Mouse (Mus musculus) midbrain, embryonic 12.5 days (tissue): Measurements from ENCODE around the gene Rnase10. TPM values are rescaled to one million over a fixed set of nuclear protein-coding genes. Genes with fewer than 3 reads are reported as not detected.
A peak's percentile ranks its signal among the peaks of the same experiment; 100 is the strongest.
"Not testable (repeated sequence)": the region's sequence is repeated elsewhere in the genome, so short reads cannot be mapped to it uniquely, and the experiment has no call there.

Experiments
- ATAC-seq: fragments of 200-750 bp; cut with Nextera tagmentation; 2 replicates; pipeline ENCODE4 v1.8.0; 2017; ENCODE audit warnings: low read depth, moderate TSS enrichment, moderate library complexity; ENCODE audit not compliant: low FRiP score
- H3K27ac ChIP-seq: fragments of 300-500 bp; sonication (generic); replicated peaks from 2 replicates; pipeline ENCODE4 v1.5.1; 2016; ENCODE audit warnings: mild to moderate bottlenecking
- H3K27me3 ChIP-seq: fragments of 300-500 bp; sonication (generic); 2 replicates; pipeline ENCODE4 v1.6.1; 2016; ENCODE audit warnings: mild to moderate bottlenecking
- H3K36me3 ChIP-seq: fragments of 300-500 bp; sonication (generic); 2 replicates; pipeline ENCODE4 v1.6.1; 2016
- H3K4me1 ChIP-seq: fragments of 300-500 bp; sonication (generic); 2 replicates; pipeline ENCODE4 v1.6.1; 2016
- H3K4me2 ChIP-seq: fragments of 300-500 bp; sonication (generic); replicated peaks from 2 replicates; pipeline ENCODE4 v1.6.1; 2016; ENCODE audit warnings: mild to moderate bottlenecking, moderate library complexity
- H3K4me3 ChIP-seq: fragments of 300-500 bp; sonication (generic); 2 replicates; pipeline ENCODE4 v1.5.1; 2016; ENCODE audit warnings: mild to moderate bottlenecking
- H3K9ac ChIP-seq: fragments of 300-500 bp; sonication (generic); replicated peaks from 2 replicates; pipeline ENCODE4 v1.6.1; 2016; ENCODE audit warnings: mild to moderate bottlenecking, moderate library complexity
- H3K9me3 ChIP-seq: fragments of 300-500 bp; sonication (generic); 2 replicates; pipeline ENCODE4 v1.6.1; 2016; ENCODE audit warnings: mild to moderate bottlenecking
- WGBS: fragments of 180-500 bp; shearing (Covaris S2); methylation state at CpG from one replicate; pipeline ENCODE4 v1.1.7; 2016; 5-methylcytosine and 5-hydroxymethylcytosine counted together
- polyA plus RNA-seq: library from polyadenylated mRNA; unstranded; fragments of >200 nt; fragmentation: Nextera tagmentation; extraction: Ambion mirVana; gene quantifications from 2 replicates; pipeline ENCODE4 v1.2.1, GENCODE M21; 2016

The Rnase10 gene
- not detected in 2 replicates for polyA plus RNA-seq

DNA sequence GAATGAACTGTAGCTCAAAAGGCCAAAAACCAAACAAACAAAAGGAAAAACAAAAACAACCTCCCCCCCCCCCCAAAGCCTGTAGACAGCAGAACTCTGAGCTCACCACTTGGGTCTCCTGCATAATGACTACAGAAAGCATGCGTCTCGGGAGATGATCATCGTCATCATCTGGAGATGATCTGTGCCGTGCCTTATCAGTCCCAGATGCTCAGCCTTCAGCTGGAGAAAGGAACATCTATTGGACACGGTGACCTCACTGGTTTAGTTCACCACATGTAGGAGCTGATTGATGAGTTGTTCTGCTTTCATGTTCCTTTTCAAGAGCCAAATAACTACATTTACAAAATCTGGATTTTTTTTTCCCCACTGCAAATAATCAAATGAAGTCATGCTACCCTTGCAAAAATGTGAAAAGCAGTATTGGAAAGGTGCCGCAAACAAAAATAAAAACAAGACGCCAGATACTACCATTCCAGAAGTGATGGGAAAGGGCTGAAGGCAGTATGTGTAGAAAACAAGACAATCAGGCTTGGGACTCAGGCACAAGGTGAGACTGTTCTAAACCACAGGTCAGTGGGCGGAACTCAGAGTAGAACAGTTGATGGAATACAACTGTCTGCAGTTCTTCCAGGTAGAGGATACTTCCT lies at the start of gene Rnase10:
Gene Rnase10 (plus strand): TSS at position 600 of the 650 bp plus-strand sequence.
- H3K9me3 ChIP-seq: no peaks in the 10 kb centered on the region
- H3K36me3 ChIP-seq: no peaks in the 10 kb centered on the region
- no peak within 1 kb of the TSS for H3K27ac ChIP-seq
- no peak within 1 kb of the TSS for H3K9ac ChIP-seq
- H3K4me1 ChIP-seq: no peaks in the 10 kb centered on the region
- no peak within 1 kb of the TSS for H3K4me2 ChIP-seq
- no peaks in the 10 kb centered on the region for H3K27me3 ChIP-seq
- no peak within 1 kb of the TSS for H3K4me3 ChIP-seq
- no peak for ATAC-seq
- 90% methylated on average over 8 of the region's 8 CpGs for whole genome bisulfite sequencing

DNA sequence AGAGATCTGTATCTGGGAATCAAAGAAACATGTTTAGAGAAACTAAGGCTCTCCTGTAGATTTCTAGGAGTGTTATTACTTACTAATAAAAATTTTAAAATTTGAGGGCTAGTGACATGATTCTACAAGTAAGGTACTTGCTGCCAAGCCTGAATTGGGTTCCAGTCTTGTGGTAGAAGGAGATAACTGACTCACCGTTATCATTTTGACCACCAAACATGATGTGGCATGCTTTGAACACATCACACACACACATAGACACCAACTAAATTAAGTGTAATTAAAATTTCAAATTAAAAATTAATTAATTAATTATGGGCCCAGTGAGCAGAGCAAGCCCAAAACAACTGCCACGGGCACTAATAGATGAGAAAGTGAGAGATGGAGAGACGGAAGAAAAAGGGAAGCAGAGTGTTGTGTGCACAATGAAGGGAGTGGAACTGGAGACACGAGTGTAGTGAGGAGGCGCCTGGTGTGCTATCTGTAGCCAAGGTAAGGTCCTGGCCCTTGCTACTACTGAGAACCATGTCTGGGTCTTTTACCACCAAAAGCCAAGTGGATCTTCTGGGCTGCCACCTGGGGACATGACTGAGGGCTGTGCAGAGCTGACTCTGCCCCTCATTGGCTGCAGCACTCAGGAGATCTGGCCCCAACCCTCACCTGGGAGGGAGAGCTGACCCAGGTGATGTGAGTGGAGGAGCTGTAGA lies 49.1 kb upstream of the Rnase10 start:
- ATAC-seq, H3K9ac ChIP-seq, H3K4me3 ChIP-seq, H3K4me2 ChIP-seq, H3K4me1 ChIP-seq, H3K27me3 ChIP-seq, H3K9me3 ChIP-seq, H3K27ac ChIP-seq, H3K36me3 ChIP-seq: not testable (repeated sequence)
- 90% methylated on average over 5 of the region's 5 CpGs for WGBS

GRCm38 (mm10) chr14:50968216-50968980 lies 39.2 kb upstream of the Rnase10 start:
- Histone ChIP-seq H3K4me1 (peaks cover 6% of the 10 kb centered on the region), H3K9ac (no peak overlapping the region), H3K9me3 (no peaks in the 10 kb centered on the region), H3K27me3 (no peaks in the 10 kb centered on the region), H3K4me3 (no peak overlapping the region), H3K4me2 (no peak overlapping the region), H3K36me3 (no peaks in the 10 kb centered on the region), H3K27ac (no peak overlapping the region)
- 76% methylated on average over 5 of the region's 5 CpGs for WGBS
- ATAC-seq: no peak

- 12% methylated on average over 1 of the region's 1 CpGs for WGBS
- Histone ChIP-seq H3K36me3 (no peaks in the 10 kb centered on the region), H3K27me3 (no peaks in the 10 kb centered on the region), H3K4me3 (no peak overlapping the region), H3K9ac (no peak overlapping the region), H3K9me3 (no peaks in the 10 kb centered on the region), H3K4me1 (peaks cover 6% of the 10 kb centered on the region), H3K27ac (no peak overlapping the region), H3K4me2 (0 out of 2 replicates have a peak overlapping the region, but pooled peaks have one; percentile 27)
- ATAC-seq: no peak
These were observed 38.5 kb upstream of the Rnase10 start for GRCm38 (mm10) chr14:50969041-50969440.

- Histone ChIP-seq H3K9me3 (no peaks in the 10 kb centered on the region), H3K27me3 (no peaks in the 10 kb centered on the region), H3K4me3 (no peak overlapping the region), H3K27ac (no peak overlapping the region), H3K4me2 (peak overlapping the region; percentile 27), H3K4me1 (peaks cover 6% of the 10 kb centered on the region), H3K36me3 (no peaks in the 10 kb centered on the region), H3K9ac (no peak overlapping the region)
- WGBS: 15% methylated on average over 12 of the region's 12 CpGs
- ATAC-seq: no peak; the same call in 1 of the 2 replicates
These were observed 37.7 kb upstream of the Rnase10 start for GRCm38 (mm10) chr14:50969558-50970544.

GRCm38 (mm10) chr14:50970822-50971221 lies 36.7 kb upstream of the Rnase10 start:
- H3K27me3 ChIP-seq: no peaks in the 10 kb centered on the region
- no peak overlapping the region for H3K27ac ChIP-seq
- WGBS: 82% methylated on average over 1 of the region's 1 CpGs
- no peak overlapping the region for H3K4me2 ChIP-seq
- no peak overlapping the region for H3K4me3 ChIP-seq
- ATAC-seq: no peak
- no peaks in the 10 kb centered on the region for H3K9me3 ChIP-seq
- H3K36me3 ChIP-seq: no peaks in the 10 kb centered on the region
- no peak overlapping the region for H3K9ac ChIP-seq
- peaks cover 6% of the 10 kb centered on the region for H3K4me1 ChIP-seq

DNA sequence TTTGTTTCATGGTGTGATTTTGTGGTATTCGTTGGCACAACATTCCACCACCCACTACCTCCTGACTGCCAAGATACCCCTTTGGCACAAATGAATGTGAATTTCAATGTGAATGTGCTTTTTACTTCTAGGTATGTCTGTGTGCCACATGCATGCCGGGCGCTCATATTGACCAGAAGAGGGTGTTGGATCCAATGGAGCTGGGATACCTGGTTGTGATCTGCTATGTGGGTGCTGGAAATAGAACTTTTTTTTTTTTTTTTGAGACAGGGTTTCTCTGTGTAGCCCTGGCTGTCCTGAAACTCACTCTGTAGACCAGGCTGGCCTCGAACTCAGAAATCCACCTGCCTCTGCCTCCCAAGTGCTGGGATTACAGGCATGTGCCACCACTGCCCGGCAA lies 34.5 kb upstream of the Rnase10 start:
- not testable (repeated sequence) for H3K9me3 ChIP-seq, H3K27ac ChIP-seq, H3K27me3 ChIP-seq, H3K9ac ChIP-seq, H3K4me2 ChIP-seq, ATAC-seq, H3K4me3 ChIP-seq, H3K36me3 ChIP-seq
- 83% methylated on average over 5 of the region's 5 CpGs for whole genome bisulfite sequencing
- peaks cover 14% of the 10 kb centered on the region for H3K4me1 ChIP-seq

DNA sequence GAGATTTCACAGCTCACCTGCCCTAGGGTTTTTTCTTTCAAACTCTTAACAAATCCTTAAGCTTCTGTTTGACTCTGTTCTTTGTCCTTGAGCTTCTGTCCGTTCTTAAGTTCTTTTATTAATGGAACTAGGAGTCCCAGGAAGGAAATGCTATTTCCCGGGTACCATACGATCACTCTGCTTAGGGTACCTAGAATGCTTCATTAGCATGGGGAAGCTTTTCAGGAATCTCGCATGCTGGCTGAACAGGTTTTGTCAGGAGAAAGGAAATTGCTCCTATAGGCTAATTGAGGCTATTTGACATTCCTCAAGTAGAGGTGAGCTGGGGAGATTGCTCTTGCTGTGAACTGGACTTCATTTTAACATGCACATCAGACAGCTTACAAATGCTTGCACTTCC lies 33.9 kb upstream of the Rnase10 start:
- no peak overlapping the region for H3K4me3 ChIP-seq
- no peak overlapping the region for H3K4me2 ChIP-seq
- no peaks in the 10 kb centered on the region for H3K9me3 ChIP-seq
- no peaks in the 10 kb centered on the region for H3K27me3 ChIP-seq
- 50% methylated on average over 4 of the region's 4 CpGs for WGBS
- H3K27ac ChIP-seq: no peak overlapping the region
- H3K36me3 ChIP-seq: no peaks in the 10 kb centered on the region
- peaks cover 14% of the 10 kb centered on the region for H3K4me1 ChIP-seq
- ATAC-seq: no peak
- H3K9ac ChIP-seq: no peak overlapping the region

DNA sequence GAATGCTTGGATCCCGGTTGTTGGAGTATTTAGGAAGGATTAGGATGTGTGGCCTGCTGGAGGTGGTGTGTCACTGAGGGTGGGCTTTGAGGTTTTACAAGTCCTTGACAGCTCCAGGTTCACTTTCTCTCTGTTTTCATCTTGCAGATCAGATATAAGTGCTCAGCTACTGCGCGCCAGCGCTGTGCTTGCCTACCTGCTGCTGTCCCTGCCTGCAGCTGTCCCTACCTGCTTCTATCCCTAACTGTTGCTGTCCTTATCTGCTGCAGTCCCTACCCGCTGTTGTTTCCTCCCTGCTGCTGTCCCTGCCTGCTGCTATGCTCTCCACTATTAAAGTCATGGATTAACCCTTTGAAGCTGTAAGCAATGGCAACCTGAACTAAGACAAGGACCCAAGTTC lies 32.5 kb upstream of the Rnase10 start:
- ATAC-seq: no peak

DNA sequence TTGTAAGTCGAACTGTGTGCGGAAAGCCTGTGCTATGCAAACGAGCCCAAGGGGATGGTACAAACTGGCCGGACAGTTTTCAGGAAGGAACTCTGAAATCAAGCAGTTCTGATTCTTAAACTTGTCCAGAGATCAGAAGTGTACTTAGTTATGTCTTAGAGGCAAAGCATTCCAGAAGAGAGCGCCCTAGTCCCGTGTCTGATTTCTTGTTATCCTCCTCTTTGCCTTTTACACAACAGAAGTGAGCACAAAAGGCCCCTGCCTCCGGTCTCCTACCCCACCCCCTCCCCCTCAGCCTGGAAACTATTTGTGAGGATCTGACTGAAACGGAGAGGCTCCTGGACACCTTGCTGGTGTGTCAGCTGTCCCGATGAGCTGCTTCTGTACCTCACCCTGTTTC lies 30.9 kb upstream of the Rnase10 start:
- ATAC-seq: peak; percentile 27; the same call in 1 of the 2 replicates
- Histone ChIP-seq H3K9me3 (no peaks in the 10 kb centered on the region), H3K27ac (no peak overlapping the region), H3K4me3 (0 out of 2 replicates have a peak overlapping the region, but pooled peaks have one; percentile 3), H3K27me3 (no peaks in the 10 kb centered on the region), H3K4me2 (peak overlapping the region; percentile 35), H3K9ac (no peak overlapping the region), H3K4me1 (peaks cover 8% of the 10 kb centered on the region), H3K36me3 (no peaks in the 10 kb centered on the region)
- 15% methylated on average over 9 of the region's 9 CpGs for WGBS

More for the DNA sequence above, 32.5 kb upstream of the Rnase10 start:
- H3K4me2 ChIP-seq: no peak overlapping the region
- H3K4me1 ChIP-seq: peaks cover 8% of the 10 kb centered on the region
- no peaks in the 10 kb centered on the region for H3K36me3 ChIP-seq
- H3K27me3 ChIP-seq: no peaks in the 10 kb centered on the region
- no peak overlapping the region for H3K4me3 ChIP-seq
- no peak overlapping the region for H3K9ac ChIP-seq
- H3K27ac ChIP-seq: no peak overlapping the region
- no peaks in the 10 kb centered on the region for H3K9me3 ChIP-seq
- WGBS: 31% methylated on average over 5 of the region's 5 CpGs

DNA sequence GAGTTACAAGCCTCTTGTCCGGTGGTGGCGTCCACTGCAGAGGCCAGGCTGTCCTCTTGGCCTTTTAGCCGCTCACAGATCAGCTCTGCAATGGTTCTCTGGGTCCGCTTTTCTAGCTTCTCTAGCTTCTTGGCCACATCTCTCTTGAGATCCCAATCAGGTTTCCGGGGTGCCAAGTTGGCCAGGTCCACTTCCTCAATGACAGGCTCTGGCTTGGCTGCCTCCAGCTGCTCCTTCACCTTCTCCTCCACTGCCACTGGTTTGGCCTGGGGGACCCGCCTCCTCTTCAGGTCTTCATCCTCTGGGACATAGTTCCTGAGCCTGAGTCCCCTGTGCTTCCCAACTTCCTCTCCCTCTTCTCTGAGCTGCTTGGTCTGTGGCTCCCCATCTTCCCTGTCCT lies 29.1 kb upstream of the Rnase10 start:
- whole genome bisulfite sequencing: 94% methylated on average over 6 of the region's 6 CpGs
- H3K9ac ChIP-seq, H3K27me3 ChIP-seq, H3K36me3 ChIP-seq, H3K4me2 ChIP-seq, H3K4me3 ChIP-seq, ATAC-seq, H3K4me1 ChIP-seq, H3K9me3 ChIP-seq, H3K27ac ChIP-seq: not testable (repeated sequence)
